Mouse (Mus musculus): ENCODE data around the gene Tns3.
A peak's percentile ranks its signal among the peaks of the same experiment; 100 is the strongest.

DNA sequence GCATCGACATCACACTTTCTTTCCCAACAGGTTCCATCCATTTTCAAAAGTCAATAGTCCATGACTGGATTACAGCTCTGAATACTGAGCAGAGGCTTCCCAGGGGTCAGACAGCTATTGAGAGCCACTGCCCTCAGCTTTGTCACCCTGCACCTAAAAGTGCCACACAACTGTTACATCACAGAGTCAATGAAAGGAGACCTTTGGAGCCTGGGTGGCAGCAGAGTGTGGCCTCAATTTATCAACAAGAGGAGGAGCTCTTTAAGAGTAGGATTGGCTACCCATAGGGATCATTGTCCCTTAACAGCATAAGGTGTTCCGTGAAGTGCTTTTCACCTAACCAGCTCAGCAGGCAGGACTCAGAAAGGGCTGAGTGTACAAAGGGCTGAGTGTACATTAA lies 154.0 kb downstream of the Tns3 start:
- TF ChIP-seq EP300 (IDR thresholded peaks at IDR 0.05; ENCODE audit: low read depth) (peak; percentile 51; the same call in 1 of the 2 replicates), CTCF (IDR thresholded peaks at IDR 0.05; ENCODE audit: low read depth) (no peak)

Data from liver, postnatal 0 days (tissue).